Comparison of ENCODE assay signal across 25 mouse cellular contexts in the genomic region with DNA sequence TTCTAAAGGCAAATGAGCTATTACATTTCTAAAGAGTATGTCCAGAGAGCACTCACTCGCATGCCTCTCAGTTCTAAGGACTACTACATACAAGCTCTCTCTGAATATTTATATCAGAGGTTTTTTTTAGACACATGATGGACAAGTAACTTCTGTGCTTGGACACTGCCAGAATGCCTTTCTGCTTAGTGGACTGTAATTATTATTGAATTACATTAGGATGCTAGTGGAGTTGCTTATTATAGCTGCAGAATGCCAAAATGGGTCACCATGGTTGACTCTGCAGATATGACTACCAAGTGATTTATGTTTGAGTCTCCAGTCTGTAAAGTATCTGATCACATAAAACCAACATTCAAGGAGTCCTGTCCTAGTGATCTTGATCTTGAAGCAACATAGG.
"Had no signal": no experiment of that assay in that cellular context is flagged by ENCODE, and none has a peak within 500 bp of the region (broad histone marks: within the 10 kb centered on the region; RNA-seq: fewer than 3 reads in every experiment).

No protein-coding gene starts in this region.

- H3K4me2 ChIP-seq: heart, embryonic 13.5 days; heart, embryonic 15.5 days; hindbrain, embryonic 12.5 days; hindbrain, embryonic 14.5 days; intestine, embryonic 15.5 days; limb, embryonic 12.5 days; liver, embryonic 11.5 days; liver, embryonic 13.5 days; liver, embryonic 15.5 days had no signal

- H3K9ac ChIP-seq: heart, embryonic 13.5 days; heart, embryonic 15.5 days; hindbrain, embryonic 12.5 days; hindbrain, embryonic 14.5 days; intestine, embryonic 15.5 days; limb, embryonic 12.5 days; liver, embryonic 13.5 days; liver, embryonic 15.5 days; liver, postnatal 0 days had no signal

- H3K4me3 ChIP-seq: heart, embryonic 10.5 days; heart, embryonic 13.5 days; heart, embryonic 15.5 days; hindbrain, embryonic 10.5 days; hindbrain, embryonic 12.5 days; intestine, embryonic 15.5 days; layer of hippocampus, adult 2 months; left cerebral cortex, adult 2 months; limb, embryonic 10.5 days; limb, embryonic 12.5 days; liver, embryonic 13.5 days; liver, embryonic 15.5 days had no signal

- H3K36me3 ChIP-seq: heart, embryonic 10.5 days; heart, embryonic 13.5 days; heart, embryonic 15.5 days; hindbrain, embryonic 10.5 days; hindbrain, embryonic 12.5 days; intestine, embryonic 15.5 days; limb, embryonic 10.5 days; limb, embryonic 12.5 days; liver, embryonic 13.5 days; liver, embryonic 15.5 days had no signal

- H3K4me1 ChIP-seq: heart, embryonic 10.5 days; heart, embryonic 13.5 days; hindbrain, embryonic 10.5 days; hindbrain, embryonic 12.5 days; intestine, embryonic 15.5 days; limb, embryonic 10.5 days; limb, embryonic 12.5 days; liver, embryonic 13.5 days; liver, embryonic 15.5 days had no signal

- H3K9me3 ChIP-seq: heart, embryonic 10.5 days; heart, embryonic 13.5 days; heart, embryonic 15.5 days; hindbrain, embryonic 10.5 days; hindbrain, embryonic 12.5 days; intestine, embryonic 15.5 days; limb, embryonic 10.5 days; limb, embryonic 12.5 days; liver, embryonic 13.5 days; liver, embryonic 15.5 days had no signal

- H3K27me3 ChIP-seq: heart, embryonic 13.5 days; heart, embryonic 15.5 days; hindbrain, embryonic 12.5 days; intestine, embryonic 15.5 days; limb, embryonic 12.5 days; liver, embryonic 13.5 days; liver, embryonic 15.5 days had no signal

- H3K27ac ChIP-seq: heart, embryonic 10.5 days; heart, embryonic 13.5 days; heart, embryonic 15.5 days; hindbrain, embryonic 10.5 days; hindbrain, embryonic 12.5 days; hindbrain, embryonic 14.5 days; intestine, embryonic 15.5 days; layer of hippocampus, adult 2 months; left cerebral cortex, adult 2 months; limb, embryonic 10.5 days; limb, embryonic 12.5 days; liver, embryonic 13.5 days; liver, embryonic 15.5 days had no signal

- ATAC-seq: hindbrain, embryonic 16.5 days; inflammation-experienced regulatory T-cells, adult 6 months; intestine, embryonic 15.5 days; intestine, postnatal 0 days; liver, postnatal 0 days had no signal

- DNase-seq: heart, postnatal 4 days; kidney, adult 18-20 months; kidney, adult 8-10 months; kidney, postnatal 10 days; kidney, postnatal 25 days; kidney, postnatal 4 days; liver; liver, embryonic 13.5 days; liver, postnatal 0 days had no signal
